Mouse (Mus musculus): ENCODE results near the gene Lmtk3. TPM values are rescaled to one million over a fixed set of nuclear protein-coding genes. Genes with fewer than 3 reads are reported as not detected.

Lmtk3 gene
- polyA plus RNA-seq, 1 experiment = 0.11 TPM

- no peaks in the 10 kb centered on the region for H3K79me2 ChIP-seq (ENCODE audit: control insufficient read depth, insufficient read depth)
- H3K36me3 ChIP-seq (ENCODE audit: control insufficient read depth, insufficient read depth) = no peaks in the 10 kb centered on the region
- TF ChIP-seq TCF12 (IDR thresholded peaks at IDR 0.05; ENCODE audit: insufficient read depth, poor library complexity, severe bottlenecking) (no peak), MYOG (IDR thresholded peaks at IDR 0.05; ENCODE audit: control insufficient read depth in 1 of 3, insufficient read depth in 1 of 3, insufficient read length in 2 of 3, low read depth in 2 of 3) (peak in 1 of 3 experiments; percentile 47), MYOD1 (IDR thresholded peaks at IDR 0.05; ENCODE audit: control insufficient read depth in 1 of 3, insufficient read length in 2 of 3, low read depth in 2 of 3) (peak in 1 of 3 experiments; percentile 21)
- H3K4me3 ChIP-seq = no peak overlapping the region
- no peak overlapping the region for H3K4me2 ChIP-seq (ENCODE audit: low read depth)
- H3ac ChIP-seq (ENCODE audit: control insufficient read depth, insufficient read length) = no peak overlapping the region
- H3K27me3 ChIP-seq (ENCODE audit: control insufficient read depth, insufficient read depth, insufficient read length) = no peaks in the 10 kb centered on the region
Observed at GRCm38 (mm10) chr7:45749401-45749800, 34.1 kb upstream of the Lmtk3 start.

GRCm38 (mm10) chr7:45750162-45750561 is 33.4 kb upstream of the Lmtk3 start:
- no peaks in the 10 kb centered on the region for H3K36me3 ChIP-seq (ENCODE audit: control insufficient read depth, insufficient read depth)
- no peaks in the 10 kb centered on the region for H3K79me2 ChIP-seq (ENCODE audit: control insufficient read depth, insufficient read depth)
- H3K4me3 ChIP-seq = no peak overlapping the region
- TF ChIP-seq SRF (IDR thresholded peaks at IDR 0.05; ENCODE audit: control insufficient read depth, insufficient read length, low read depth) (no peak), MAX (IDR thresholded peaks at IDR 0.05; ENCODE audit: low read depth) (no peak), REST (IDR thresholded peaks at IDR 0.05; ENCODE audit: insufficient read depth, insufficient read length) (no peak), POLR2A (IDR thresholded peaks at IDR 0.05; ENCODE audit: insufficient read length, low read depth) (no peak), MYOG (IDR thresholded peaks at IDR 0.05; ENCODE audit: control insufficient read depth in 1 of 3, insufficient read depth in 1 of 3, insufficient read length in 2 of 3, low read depth in 2 of 3) (no peak), MYOD1 (IDR thresholded peaks at IDR 0.05; ENCODE audit: control insufficient read depth in 1 of 3, insufficient read length in 2 of 3, low read depth in 2 of 3) (no peak), CEBPB (IDR thresholded peaks at IDR 0.05; ENCODE audit: insufficient read depth, poor library complexity, severe bottlenecking) (no peak), TCF3 (IDR thresholded peaks at IDR 0.05; ENCODE audit: insufficient read length, low read depth) (no peak), E2F4 (IDR thresholded peaks at IDR 0.05; ENCODE audit: insufficient read depth) (no peak), USF1 (IDR thresholded peaks at IDR 0.05; ENCODE audit: low read depth) (no peak)
- H3K27me3 ChIP-seq (ENCODE audit: control insufficient read depth, insufficient read depth, insufficient read length) = no peaks in the 10 kb centered on the region
- H3K4me2 ChIP-seq (ENCODE audit: low read depth) = no peak overlapping the region
- no peak overlapping the region for H3ac ChIP-seq (ENCODE audit: control insufficient read depth, insufficient read length)

DNA sequence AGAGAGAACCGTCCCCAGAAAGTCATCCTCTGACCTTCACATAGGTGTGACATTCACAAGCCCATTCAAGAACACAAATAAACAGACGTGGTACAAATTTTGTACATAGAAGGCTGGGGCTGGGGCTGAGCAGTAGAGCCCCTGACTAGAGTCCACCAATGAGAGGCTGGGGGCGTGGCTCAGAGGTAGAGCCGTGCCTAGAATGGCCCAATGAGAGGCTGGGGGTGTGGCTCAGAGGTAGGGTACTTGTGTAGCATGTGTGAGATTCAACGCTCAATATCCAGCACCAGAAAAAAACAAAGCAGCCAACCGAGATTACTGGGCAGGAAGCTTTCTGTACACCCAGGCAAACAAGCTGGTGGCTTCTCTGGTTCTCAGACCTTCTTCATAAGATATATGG is 27.8 kb upstream of the Lmtk3 start:
- no peaks in the 10 kb centered on the region for H3K79me2 ChIP-seq (ENCODE audit: control insufficient read depth, insufficient read depth)
- no peak overlapping the region for H3K4me3 ChIP-seq
- TF ChIP-seq MAX (IDR thresholded peaks at IDR 0.05; ENCODE audit: low read depth) (no peak), POLR2AphosphoS2 (IDR thresholded peaks at IDR 0.05; ENCODE audit: insufficient read length, low read depth) (no peak)
- H3ac ChIP-seq (ENCODE audit: control insufficient read depth, insufficient read length) = no peak overlapping the region
- peaks cover 26% of the 10 kb centered on the region for H3K27me3 ChIP-seq (ENCODE audit: control insufficient read depth, insufficient read depth, insufficient read length)
- no peaks in the 10 kb centered on the region for H3K36me3 ChIP-seq (ENCODE audit: control insufficient read depth, insufficient read depth)
- no peak overlapping the region for H3K4me2 ChIP-seq (ENCODE audit: low read depth)

DNA sequence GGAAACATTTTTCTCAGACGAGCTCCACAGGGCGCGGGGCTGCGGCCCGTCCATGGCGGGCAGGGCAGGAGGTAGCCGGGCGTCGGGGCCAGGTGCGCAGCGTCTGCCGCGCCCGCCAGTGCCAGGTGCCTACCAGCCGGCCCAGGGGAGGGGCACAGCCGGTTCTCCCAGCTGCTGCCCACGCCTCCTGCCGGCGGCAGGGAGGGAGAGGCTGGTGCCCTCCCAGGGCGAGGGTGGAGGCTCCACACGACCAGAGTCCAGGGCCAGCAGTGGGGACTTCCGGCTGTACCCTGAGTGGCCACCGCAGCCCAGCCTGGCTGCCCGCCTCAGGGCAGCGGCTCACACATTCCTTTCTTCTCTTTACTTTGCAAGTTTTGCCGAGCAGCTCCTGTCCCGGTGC is 24.1 kb upstream of the Lmtk3 start:
- Histone ChIP-seq H3K79me2 (ENCODE audit: control insufficient read depth, insufficient read depth) (no peaks in the 10 kb centered on the region), H3K4me3 (no peak overlapping the region), H3K36me3 (ENCODE audit: control insufficient read depth, insufficient read depth) (no peaks in the 10 kb centered on the region)

GRCm38 (mm10) chr7:45760151-45760550 is 23.4 kb upstream of the Lmtk3 start:
- Histone ChIP-seq H3K79me2 (ENCODE audit: control insufficient read depth, insufficient read depth) (no peaks in the 10 kb centered on the region), H3K36me3 (ENCODE audit: control insufficient read depth, insufficient read depth) (no peaks in the 10 kb centered on the region), H3K4me2 (ENCODE audit: low read depth) (no peak overlapping the region), H3ac (ENCODE audit: control insufficient read depth, insufficient read length) (no peak overlapping the region), H3K27me3 (ENCODE audit: control insufficient read depth, insufficient read depth, insufficient read length) (peaks cover 26% of the 10 kb centered on the region), H3K4me3 (no peak overlapping the region)
- TF ChIP-seq TCF3 (IDR thresholded peaks at IDR 0.05; ENCODE audit: insufficient read length, low read depth) = no peak
- TF ChIP-seq SRF (IDR thresholded peaks at IDR 0.05; ENCODE audit: control insufficient read depth, insufficient read length, low read depth) = no peak
- TF ChIP-seq MYOD1 (IDR thresholded peaks at IDR 0.05; ENCODE audit: control insufficient read depth in 1 of 3, insufficient read length in 2 of 3, low read depth in 2 of 3) = no peak
- TF ChIP-seq TCF12 (IDR thresholded peaks at IDR 0.05; ENCODE audit: insufficient read depth, poor library complexity, severe bottlenecking) = no peak
- no peak for TF ChIP-seq MYOG (IDR thresholded peaks at IDR 0.05; ENCODE audit: control insufficient read depth in 1 of 3, insufficient read depth in 1 of 3, insufficient read length in 2 of 3, low read depth in 2 of 3)
- TF ChIP-seq REST (IDR thresholded peaks at IDR 0.05; ENCODE audit: insufficient read depth, insufficient read length) = no peak
- TF ChIP-seq POLR2A (IDR thresholded peaks at IDR 0.05; ENCODE audit: insufficient read length, low read depth) = no peak
- TF ChIP-seq POLR2AphosphoS2 (IDR thresholded peaks at IDR 0.05; ENCODE audit: insufficient read length, low read depth) = no peak
- TF ChIP-seq USF1 (IDR thresholded peaks at IDR 0.05; ENCODE audit: low read depth) = no peak
- TF ChIP-seq MAX (IDR thresholded peaks at IDR 0.05; ENCODE audit: low read depth) = no peak
- TF ChIP-seq CEBPB (IDR thresholded peaks at IDR 0.05; ENCODE audit: insufficient read depth, poor library complexity, severe bottlenecking) = no peak

More for the DNA sequence above, 24.1 kb upstream of the Lmtk3 start:
- peak overlapping the region; percentile 21 for H3K4me2 ChIP-seq (ENCODE audit: low read depth)
- peaks cover 26% of the 10 kb centered on the region for H3K27me3 ChIP-seq (ENCODE audit: control insufficient read depth, insufficient read depth, insufficient read length)
- peak in 2 of 3 experiments; percentile 89 to 95 for TF ChIP-seq MYOG (IDR thresholded peaks at IDR 0.05; ENCODE audit: control insufficient read depth in 1 of 3, insufficient read depth in 1 of 3, insufficient read length in 2 of 3, low read depth in 2 of 3)
- TF ChIP-seq POLR2A (IDR thresholded peaks at IDR 0.05; ENCODE audit: insufficient read length, low read depth) = no peak
- TF ChIP-seq MYOD1 (IDR thresholded peaks at IDR 0.05; ENCODE audit: control insufficient read depth in 1 of 3, insufficient read length in 2 of 3, low read depth in 2 of 3) = peak in 2 of 3 experiments; percentile 61 to 91
- TF ChIP-seq POLR2AphosphoS2 (IDR thresholded peaks at IDR 0.05; ENCODE audit: insufficient read length, low read depth) = no peak
- TF ChIP-seq REST (IDR thresholded peaks at IDR 0.05; ENCODE audit: insufficient read depth, insufficient read length) = no peak
- peak; percentile 54 for TF ChIP-seq TCF3 (IDR thresholded peaks at IDR 0.05; ENCODE audit: insufficient read length, low read depth)
- H3ac ChIP-seq (ENCODE audit: control insufficient read depth, insufficient read length) = no peak overlapping the region

Data from myocyte (in vitro differentiated cells).